21 mouse cellular contexts compared by ENCODE assay signal in genomic region chr2:104501091-104501490, GRCm38 (mm10).
"Had no signal": no experiment of that assay in that cellular context is flagged by ENCODE, and none has a peak within 500 bp of the region (broad histone marks: within the 10 kb centered on the region; RNA-seq: fewer than 3 reads in every experiment).

No protein-coding gene starts in this region.

- ATAC-seq: liver, postnatal 0 days; lung, postnatal 0 days; midbrain, embryonic 13.5 days; midbrain, embryonic 15.5 days had no signal

- H3K27me3 ChIP-seq: lung, embryonic 15.5 days; midbrain, embryonic 15.5 days; neural tube, embryonic 13.5 days had no signal

- H3K36me3 ChIP-seq: liver, embryonic 15.5 days; lung, embryonic 15.5 days; midbrain, embryonic 13.5 days; midbrain, embryonic 15.5 days; neural tube, embryonic 13.5 days; neural tube, embryonic 15.5 days had no signal

- H3K4me2 ChIP-seq: liver, embryonic 15.5 days; lung, embryonic 15.5 days; midbrain, embryonic 11.5 days; midbrain, embryonic 13.5 days; midbrain, embryonic 15.5 days; neural tube, embryonic 13.5 days; neural tube, embryonic 15.5 days had no signal

- H3K27ac ChIP-seq: liver, embryonic 15.5 days; lung, embryonic 15.5 days; macrophage; midbrain, embryonic 13.5 days; midbrain, embryonic 15.5 days; neural tube, embryonic 13.5 days; neural tube, embryonic 15.5 days had no signal

- DNase-seq: liver, postnatal 0 days; lung, adult 2 months; lung, postnatal 14 days; lung, postnatal 36 days; retina, postnatal 1 day; right cerebral cortex, postnatal 14 days; right cerebral cortex, postnatal 4 days; spleen, adult 18-20 months; thymus, adult 2 months; thymus, postnatal 25 days; thymus, postnatal 4 days had no signal

- H3K4me3 ChIP-seq: liver, embryonic 15.5 days; lung, embryonic 15.5 days; megakaryocyte, embryonic 14.5 days; midbrain, embryonic 13.5 days; midbrain, embryonic 15.5 days; neural tube, embryonic 13.5 days; neural tube, embryonic 15.5 days had no signal
